Mouse (Mus musculus) megakaryocyte-erythroid progenitor cell, adult 5-6 weeks (primary cell): ENCODE results near the gene Stim2. TPM values are rescaled to one million over a fixed set of nuclear protein-coding genes. Genes with fewer than 3 reads are reported as not detected.
A peak's percentile ranks its signal among the peaks of the same experiment; 100 is the strongest.

Experiments
- ATAC-seq: replicated peaks from 2 replicates; pipeline ENCODE4 v1.8.0; 2016; ENCODE audit warnings: mild to moderate bottlenecking, inconsistent platforms; ENCODE audit not compliant: severe bottlenecking, poor library complexity, low FRiP score, low TSS enrichment
- total RNA-seq, 2 experiments: library from RNA; stranded (forward) in 1 of 2; stranded (reverse) in 1 of 2; fragments of 200-1000, 215-1000 nt in 1 of 2; fragments of >200 nt in 1 of 2; fragmentation: Nextera tagmentation in 1 of 2; gene quantifications; 2 replicates each; pipeline ENCODE4 v1.2.3; 2014 to 2017

The Stim2 gene
- total RNA-seq, 2 experiments from 2014 or later: 12.5 to 19.9 TPM

- 0 out of 2 replicates have a peak, but pooled peaks have one; percentile 37 for ATAC-seq
Observed at GRCm38 (mm10) chr5:54038615-54039014, 40.3 kb downstream of the Stim2 start.

DNA sequence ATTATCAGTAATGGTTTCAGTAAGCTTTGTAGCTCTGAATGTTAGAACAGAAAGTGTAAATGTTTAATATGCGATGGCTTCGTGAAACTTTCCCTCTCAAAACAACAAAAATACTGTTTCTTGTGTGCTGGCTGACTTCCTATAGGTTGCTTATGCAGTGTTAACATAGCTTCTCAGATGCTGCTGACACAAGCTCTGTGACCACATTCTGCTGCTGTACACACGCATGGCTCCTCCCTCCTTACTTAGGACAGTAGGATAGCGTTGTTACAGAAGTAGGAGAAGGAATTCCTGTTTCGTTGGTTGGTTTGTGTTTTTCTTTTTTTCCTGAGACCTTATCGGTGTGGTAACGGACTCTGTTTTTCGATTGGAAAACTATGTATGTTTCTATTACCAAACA, 42.2 kb downstream of the Stim2 start:
- no peak for ATAC-seq

DNA sequence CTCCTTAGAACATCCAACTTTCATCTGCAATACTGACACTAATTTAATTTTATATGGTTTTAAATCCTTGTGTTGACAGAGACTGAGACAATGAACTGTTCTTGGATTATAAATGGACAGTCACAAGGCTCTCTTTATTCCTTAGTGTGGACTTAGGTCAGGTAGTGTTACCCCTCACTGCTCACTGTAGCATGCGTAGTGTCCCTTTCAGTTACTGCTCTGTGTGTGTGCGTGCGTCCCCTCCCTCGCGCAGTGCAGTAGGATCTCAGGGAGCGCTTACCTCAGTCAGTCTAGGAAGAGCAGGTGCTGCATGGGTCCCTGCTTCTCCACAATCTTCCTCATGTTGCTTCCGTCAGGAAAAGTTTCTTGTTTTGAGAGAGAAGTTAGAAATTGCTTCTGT, 43.7 kb downstream of the Stim2 start:
- no peak for ATAC-seq

GRCm38 (mm10) chr5:54045523-54045922, 47.2 kb downstream of the Stim2 start:
- ATAC-seq: peak; percentile 82

DNA sequence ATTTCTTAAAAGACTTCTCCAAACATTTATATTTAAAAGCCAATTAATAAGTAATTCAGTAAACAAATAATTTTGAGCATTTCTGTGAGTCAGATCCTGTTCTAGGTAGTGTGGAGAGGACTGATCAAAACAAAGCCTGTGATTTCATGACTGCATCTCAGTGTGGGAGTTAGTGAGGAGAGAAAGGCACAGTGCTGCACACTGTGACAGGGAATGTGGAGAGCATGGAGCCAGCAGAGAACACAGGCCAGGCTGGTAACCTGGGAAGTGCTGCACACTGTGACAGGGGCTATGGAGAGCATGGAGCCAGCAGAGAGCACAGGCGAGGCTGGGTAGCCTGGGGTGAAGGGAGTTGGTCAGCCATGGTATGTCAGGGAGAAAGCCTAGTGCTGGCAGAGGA, 48.1 kb downstream of the Stim2 start:
- no peak for ATAC-seq

DNA sequence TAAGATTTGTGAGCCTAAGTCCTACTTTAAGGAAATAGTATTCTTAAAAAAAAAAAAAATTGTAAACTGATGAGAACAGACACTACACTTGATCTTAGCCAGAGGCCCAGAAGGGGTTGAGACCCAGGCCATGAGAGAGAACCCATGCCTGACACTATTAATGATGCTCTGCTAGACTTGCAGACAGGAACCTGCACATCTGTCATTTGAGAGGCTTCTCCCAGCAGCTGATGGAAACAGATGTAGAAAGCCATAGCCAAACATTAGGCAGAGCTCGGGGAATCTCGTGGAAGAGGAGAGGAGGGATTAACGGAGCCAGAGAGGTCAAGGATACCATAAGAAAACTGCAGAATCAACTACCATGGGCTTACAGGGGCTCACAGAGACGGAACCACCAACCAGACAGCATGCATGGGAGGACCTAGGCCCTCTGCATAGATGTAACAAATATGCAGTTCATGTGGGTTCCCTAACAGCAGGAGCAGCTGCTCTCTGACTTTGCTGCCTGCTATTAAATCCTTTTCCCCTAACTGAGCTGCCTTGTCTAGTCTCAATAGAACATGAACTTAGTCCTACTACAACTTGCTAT, 50.9 kb downstream of the Stim2 start:
- no peak for ATAC-seq

DNA sequence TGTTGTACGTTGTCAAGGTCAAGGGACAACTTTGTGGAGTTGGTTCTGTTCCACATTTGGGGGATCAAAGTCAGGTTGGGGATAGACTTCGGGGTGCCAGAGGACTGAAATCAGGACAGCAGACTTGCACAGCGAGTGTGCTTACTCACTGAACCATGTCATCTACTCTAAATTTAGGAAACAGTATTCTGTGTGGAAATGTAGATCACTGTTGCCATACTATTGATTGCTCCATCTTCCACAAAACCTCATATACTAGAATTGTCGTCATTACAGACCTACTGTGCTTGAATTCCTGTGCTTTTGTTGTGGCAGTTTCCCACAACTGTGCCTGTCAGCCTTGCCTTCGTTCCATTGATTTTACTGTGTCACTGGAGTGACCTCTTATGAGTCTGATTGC, 51.6 kb downstream of the Stim2 start:
- no peak for ATAC-seq

DNA sequence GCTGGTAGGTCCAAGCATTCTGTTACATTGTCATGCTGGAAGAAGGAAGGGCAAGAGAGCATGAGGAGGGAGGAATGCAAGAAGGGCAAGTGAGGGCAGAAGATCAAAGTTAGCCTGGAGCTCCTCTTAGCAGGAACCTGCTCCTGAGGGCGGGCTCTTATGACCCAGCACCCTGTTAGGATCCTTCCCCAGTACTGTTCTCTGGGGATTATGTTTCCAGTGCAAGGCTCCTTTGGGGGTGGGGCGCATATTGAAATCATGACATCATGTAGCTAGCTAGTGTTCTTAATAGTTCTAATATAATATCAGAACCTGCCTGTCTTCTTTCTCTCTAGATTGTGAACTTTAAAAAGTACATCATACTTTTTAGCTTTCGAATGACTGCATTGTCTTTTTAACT, 52.8 kb downstream of the Stim2 start:
- no peak for ATAC-seq

DNA sequence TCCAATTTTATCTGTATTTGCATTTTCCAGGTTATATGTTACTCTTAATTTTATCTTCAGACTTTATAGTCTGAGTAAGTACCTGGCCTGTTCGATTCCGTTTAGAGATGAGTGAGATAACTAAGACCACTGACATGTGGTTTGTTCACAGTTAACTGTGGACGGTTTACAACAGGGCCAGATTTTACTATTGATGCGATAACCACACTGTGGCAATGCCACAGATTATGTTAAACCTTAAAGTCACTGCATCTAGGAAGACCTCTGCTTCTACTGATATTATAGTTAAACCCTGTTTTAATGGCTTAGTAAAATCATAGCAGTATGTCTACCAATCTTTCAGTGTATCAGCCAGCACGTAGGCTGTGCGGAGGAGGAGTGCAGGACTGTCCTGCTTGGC, 53.9 kb downstream of the Stim2 start:
- ATAC-seq: peak; percentile 46

- ATAC-seq: no peak
Observed at GRCm38 (mm10) chr5:54053673-54054366, 55.5 kb downstream of the Stim2 start.

DNA sequence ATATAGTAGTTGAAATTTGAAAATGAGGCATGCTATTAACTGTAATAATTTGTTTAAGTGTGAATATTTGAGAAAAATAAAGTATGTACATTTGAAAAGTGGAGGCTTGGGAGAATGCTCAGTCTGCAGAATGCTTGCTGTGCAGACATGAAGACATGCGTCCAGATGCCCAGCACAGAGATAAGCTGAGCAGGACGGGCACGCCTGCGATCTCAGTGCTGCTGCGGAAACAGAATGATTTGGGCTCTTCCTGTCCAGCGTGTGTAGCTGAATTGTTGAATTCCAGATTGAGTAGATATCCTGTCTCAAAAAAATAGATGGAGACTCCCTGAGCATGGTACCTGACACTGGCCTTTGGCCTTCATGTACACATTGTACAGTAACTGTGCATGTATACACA, 58.0 kb downstream of the Stim2 start:
- ATAC-seq: no peak

- peak; percentile 97 for ATAC-seq
Observed at GRCm38 (mm10) chr5:54059998-54060397, 61.7 kb downstream of the Stim2 start.

DNA sequence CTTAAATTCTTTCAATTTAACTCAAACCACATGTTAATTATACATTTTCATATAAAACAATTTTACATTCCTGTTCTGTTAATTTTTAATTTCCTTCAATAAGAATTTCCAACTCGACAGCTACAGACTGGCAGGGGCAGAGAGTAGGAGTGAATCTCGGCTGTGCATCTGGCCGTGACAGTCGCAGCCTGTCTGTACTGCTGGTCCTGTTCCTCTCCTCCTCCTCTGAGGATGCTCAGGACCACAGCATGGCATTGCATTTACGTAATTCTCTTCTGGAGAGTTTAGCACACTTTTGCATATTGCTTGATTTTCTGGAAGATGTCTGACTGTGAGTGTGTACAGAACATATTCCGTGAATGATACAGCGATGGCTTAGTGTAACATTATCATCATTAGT, 63.8 kb downstream of the Stim2 start:
- ATAC-seq: no peak

GRCm38 (mm10) chr5:54067591-54067990, 69.3 kb downstream of the Stim2 start:
- no peak for ATAC-seq

- ATAC-seq: no peak
Observed at GRCm38 (mm10) chr5:54070549-54070948, 72.2 kb downstream of the Stim2 start.

- ATAC-seq: no peak
Observed at GRCm38 (mm10) chr5:54071288-54071687, 73.0 kb downstream of the Stim2 start.

- ATAC-seq: no peak
Observed at GRCm38 (mm10) chr5:54071705-54072104, 73.4 kb downstream of the Stim2 start.

DNA sequence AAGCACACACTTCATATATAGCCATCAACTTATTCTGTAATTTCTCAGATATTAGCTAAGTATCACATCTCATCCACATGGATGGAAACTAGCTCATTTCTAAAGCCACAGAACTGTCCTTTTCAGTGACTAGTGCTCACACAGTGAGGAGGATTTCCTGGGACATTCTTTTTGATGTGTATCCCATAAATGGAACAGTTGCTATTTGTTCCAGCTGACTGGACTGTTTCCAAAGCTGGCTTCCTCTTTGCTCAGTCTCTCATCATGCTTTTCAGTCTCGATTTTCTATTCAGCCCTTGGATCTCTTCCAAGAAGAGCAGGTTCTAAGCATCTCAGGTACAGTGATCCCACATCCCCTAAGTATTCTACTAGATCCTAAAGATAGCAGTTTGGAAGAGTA, 75.0 kb downstream of the Stim2 start:
- no peak for ATAC-seq

GRCm38 (mm10) chr5:54079997-54080396, 81.7 kb downstream of the Stim2 start:
- ATAC-seq: no peak

DNA sequence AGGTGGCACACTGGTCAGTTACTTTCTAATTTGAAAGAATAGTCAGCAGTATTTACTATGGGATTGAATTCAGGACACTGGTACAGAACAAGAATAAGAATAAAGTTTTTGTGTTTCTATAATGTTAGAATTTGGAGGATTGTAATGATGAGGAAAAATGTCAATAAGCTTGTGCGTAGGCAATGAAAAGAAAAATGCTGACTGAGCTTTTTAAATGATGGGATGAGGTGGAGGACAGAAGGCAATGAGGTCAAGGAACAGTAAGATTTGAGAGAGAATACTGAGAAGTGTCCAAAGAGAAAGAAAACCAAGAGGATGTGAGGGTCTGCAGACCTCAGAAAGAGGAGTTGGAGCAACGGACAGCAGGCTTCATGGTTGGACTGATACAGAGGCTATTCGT, 89.6 kb downstream of the Stim2 start:
- ATAC-seq: no peak

- ATAC-seq: no peak
Observed at GRCm38 (mm10) chr5:54098219-54098618, 99.9 kb downstream of the Stim2 start.
